Mouse (Mus musculus): Measurements from ENCODE around the gene Tmprss12. TPM values are rescaled to one million over a fixed set of nuclear protein-coding genes. Genes with fewer than 3 reads are reported as not detected.
"Not testable (repeated sequence)": the region's sequence is repeated elsewhere in the genome, so short reads cannot be mapped to it uniquely, and the experiment has no call there.

Tmprss12 gene
- polyA plus RNA-seq, 1 experiment from 2014 or later = not detected

DNA sequence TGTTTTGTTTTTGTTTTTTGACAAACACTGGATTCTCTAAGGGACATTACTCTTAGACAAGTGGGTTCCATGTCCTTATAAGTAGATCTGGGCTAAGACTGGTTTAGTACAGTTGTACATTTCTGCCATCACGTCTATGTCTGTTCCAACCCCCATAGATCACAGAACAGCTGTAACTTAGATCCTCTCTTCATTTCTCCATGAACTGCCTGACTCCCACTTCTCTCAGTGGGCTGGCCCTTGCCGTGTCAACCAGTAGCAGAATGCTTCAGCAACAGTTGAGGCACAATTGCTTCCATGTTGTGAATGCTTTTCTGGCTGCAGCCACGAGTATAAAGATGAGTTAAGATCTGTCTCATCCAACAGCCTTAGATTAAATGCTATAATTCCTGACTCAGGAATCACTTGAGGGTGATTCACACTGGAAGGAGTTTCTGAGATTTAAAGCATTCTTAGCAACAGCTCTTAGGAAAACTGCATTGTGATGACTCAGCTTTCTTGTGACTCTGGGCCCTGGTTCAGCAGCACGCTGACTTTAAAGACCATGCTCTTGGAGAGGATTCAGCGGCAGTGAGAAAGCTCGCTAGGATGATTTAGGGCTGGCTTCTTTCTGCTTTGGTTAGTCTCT is 29.4 kb upstream of the Tmprss12 start:
- H3K36me3 ChIP-seq (ENCODE audit: control insufficient read depth, insufficient read depth, low read length) = peaks cover 31% of the 10 kb centered on the region
- H3K4me1 ChIP-seq (ENCODE audit: control insufficient read depth, insufficient read depth, low read length) = no peaks in the 10 kb centered on the region
- DNase-seq (ENCODE audit: low spot score) (no peak), ATAC-seq (ENCODE audit: insufficient read depth, low FRiP score, low TSS enrichment) (no peak)
- H3K4me3 ChIP-seq (ENCODE audit: low read depth, low read length) = no peak overlapping the region
- H3K9ac ChIP-seq (ENCODE audit: low read length) = no peak overlapping the region
- no peak overlapping the region for H3K4me2 ChIP-seq (ENCODE audit: low read depth)
- H3K27me3 ChIP-seq (ENCODE audit: control insufficient read depth, insufficient read depth, low read length) = no peaks in the 10 kb centered on the region
- 91% methylated on average over 6 of the region's 6 CpGs for WGBS
- H3K9me3 ChIP-seq (ENCODE audit: control insufficient read depth, low read length) = no peaks in the 10 kb centered on the region
- H3K27ac ChIP-seq (ENCODE audit: low read depth, low read length) = no peak overlapping the region

DNA sequence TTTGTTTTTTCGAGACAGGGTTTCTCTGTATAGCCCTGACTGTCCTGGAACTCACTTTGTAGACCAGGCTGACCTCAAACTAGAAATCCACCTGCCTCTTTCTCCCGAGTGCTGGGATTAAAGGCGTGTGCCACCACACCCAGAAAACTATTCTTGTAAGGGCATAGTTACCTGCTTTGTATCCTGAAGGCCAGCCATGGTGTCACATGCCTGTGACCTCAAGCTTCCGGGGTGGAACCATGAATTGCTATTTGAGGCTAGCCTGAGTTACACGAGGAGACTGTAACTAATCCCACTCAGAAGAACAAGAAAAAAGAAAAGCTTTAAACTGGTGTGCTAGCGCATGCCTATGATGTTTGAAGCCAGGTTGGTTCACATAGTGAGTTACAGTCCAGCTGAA is 24.3 kb upstream of the Tmprss12 start:
- Histone ChIP-seq H3K27me3 (ENCODE audit: control insufficient read depth, insufficient read depth, low read length) (no peaks in the 10 kb centered on the region), H3K27ac (ENCODE audit: low read depth, low read length) (no peak overlapping the region), H3K4me2 (ENCODE audit: low read depth) (no peak overlapping the region), H3K36me3 (ENCODE audit: control insufficient read depth, insufficient read depth, low read length) (peaks cover 31% of the 10 kb centered on the region), H3K9me3 (ENCODE audit: control insufficient read depth, low read length) (no peaks in the 10 kb centered on the region), H3K4me3 (ENCODE audit: low read depth, low read length) (no peak overlapping the region), H3K9ac (ENCODE audit: low read length) (no peak overlapping the region), H3K4me1 (ENCODE audit: control insufficient read depth, insufficient read depth, low read length) (no peaks in the 10 kb centered on the region)
- ATAC-seq (ENCODE audit: insufficient read depth, low FRiP score, low TSS enrichment) = no peak
- no peak for DNase-seq (ENCODE audit: low spot score)
- 87% methylated on average over 6 of the region's 6 CpGs for WGBS

DNA sequence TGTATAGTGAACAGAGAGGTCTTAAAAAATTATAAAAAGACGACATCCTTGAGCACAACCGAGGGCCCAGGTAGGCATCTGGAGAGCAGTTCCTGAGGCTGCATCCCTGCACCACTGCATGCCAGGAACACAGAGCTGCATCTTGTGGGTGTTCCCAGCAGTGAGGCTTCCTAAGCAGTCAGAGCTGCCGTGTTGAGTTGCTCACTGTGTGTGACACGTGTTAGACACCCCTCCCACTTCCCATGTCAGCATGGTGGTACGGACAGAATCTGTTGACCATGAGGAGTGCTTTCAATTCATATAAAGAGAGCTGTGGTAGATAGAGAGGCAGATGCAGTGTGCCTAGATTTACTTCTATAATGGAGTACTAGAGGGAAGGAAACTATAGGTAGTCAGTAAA is 23.3 kb upstream of the Tmprss12 start:
- ATAC-seq (ENCODE audit: insufficient read depth, low FRiP score, low TSS enrichment) (no peak), DNase-seq (ENCODE audit: low spot score) (no peak)
- Histone ChIP-seq H3K36me3 (ENCODE audit: control insufficient read depth, insufficient read depth, low read length) (peaks cover 31% of the 10 kb centered on the region), H3K27ac (ENCODE audit: low read depth, low read length) (no peak overlapping the region), H3K4me2 (ENCODE audit: low read depth) (no peak overlapping the region), H3K4me3 (ENCODE audit: low read depth, low read length) (no peak overlapping the region), H3K9me3 (ENCODE audit: control insufficient read depth, low read length) (no peaks in the 10 kb centered on the region), H3K4me1 (ENCODE audit: control insufficient read depth, insufficient read depth, low read length) (no peaks in the 10 kb centered on the region), H3K27me3 (ENCODE audit: control insufficient read depth, insufficient read depth, low read length) (no peaks in the 10 kb centered on the region), H3K9ac (ENCODE audit: low read length) (no peak overlapping the region)
- 92% methylated on average over 5 of the region's 5 CpGs for WGBS

DNA sequence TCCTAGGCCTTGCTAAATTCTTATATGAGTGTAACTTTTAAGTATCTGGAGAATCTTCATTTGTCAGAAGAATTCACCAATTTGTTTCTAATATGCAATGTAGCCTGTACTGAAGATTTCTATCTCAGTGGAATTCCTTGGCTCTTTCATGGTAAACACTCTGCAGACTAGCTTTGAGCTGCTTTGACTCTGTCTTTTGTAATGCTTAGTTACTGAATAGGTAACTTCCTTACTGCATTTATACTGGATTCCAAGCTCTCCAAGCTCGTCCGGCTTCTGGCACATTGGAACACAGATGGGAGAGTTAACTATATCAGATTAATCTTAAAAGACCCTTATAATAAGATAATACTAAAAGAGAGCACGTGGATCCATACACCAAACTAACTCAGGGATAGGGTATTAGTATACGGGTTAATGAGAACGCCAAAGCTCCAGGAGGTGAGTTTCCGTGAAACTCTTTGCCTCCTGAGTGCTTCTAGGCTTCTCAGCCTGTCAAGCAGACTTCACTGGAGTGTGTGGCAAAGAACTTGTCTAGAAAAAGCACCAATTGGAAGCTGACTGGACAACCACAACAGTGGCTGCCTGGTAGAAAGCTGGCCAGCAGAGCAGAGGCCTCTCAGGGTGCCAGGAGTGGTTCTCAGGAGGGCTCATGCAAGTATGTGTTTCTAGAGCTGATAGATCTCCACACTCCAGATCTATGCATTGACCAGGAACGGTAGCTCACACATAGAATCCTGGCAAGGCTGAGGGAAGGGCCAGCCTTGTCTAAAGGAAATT is 21.8 kb upstream of the Tmprss12 start:
- H3K9me3 ChIP-seq (ENCODE audit: control insufficient read depth, low read length) = no peaks in the 10 kb centered on the region
- peaks cover 23% of the 10 kb centered on the region for H3K36me3 ChIP-seq (ENCODE audit: control insufficient read depth, insufficient read depth, low read length)
- no peak overlapping the region for H3K27ac ChIP-seq (ENCODE audit: low read depth, low read length)
- no peaks in the 10 kb centered on the region for H3K4me1 ChIP-seq (ENCODE audit: control insufficient read depth, insufficient read depth, low read length)
- H3K4me3 ChIP-seq (ENCODE audit: low read depth, low read length) = no peak overlapping the region
- WGBS = 97% methylated on average over 7 of the region's 7 CpGs
- ATAC-seq (ENCODE audit: insufficient read depth, low FRiP score, low TSS enrichment) (no peak), DNase-seq (ENCODE audit: low spot score) (no peak)
- H3K9ac ChIP-seq (ENCODE audit: low read length) = no peak overlapping the region
- no peak overlapping the region for H3K4me2 ChIP-seq (ENCODE audit: low read depth)
- H3K27me3 ChIP-seq (ENCODE audit: control insufficient read depth, insufficient read depth, low read length) = no peaks in the 10 kb centered on the region

DNA sequence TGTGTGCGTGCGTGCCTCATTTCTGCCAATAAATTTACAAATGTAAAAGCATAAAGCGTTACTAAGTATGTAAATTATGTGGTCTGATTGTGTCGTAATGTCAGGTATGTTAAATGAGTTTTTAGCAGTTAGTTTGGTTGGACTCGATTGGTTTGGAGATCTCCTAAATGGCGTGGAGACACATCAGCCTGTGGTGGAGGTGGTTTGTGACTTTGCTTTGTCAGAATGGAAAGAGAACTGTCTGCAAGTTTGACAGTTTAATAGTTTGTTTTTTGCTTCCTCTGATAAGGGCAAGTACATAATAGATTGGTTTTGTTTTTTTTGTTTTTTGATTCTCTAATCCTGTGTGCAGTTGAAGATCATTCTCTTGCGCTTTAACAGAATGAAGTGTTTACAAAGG is 20.3 kb upstream of the Tmprss12 start:
- not testable (repeated sequence) for ATAC-seq (ENCODE audit: insufficient read depth, low FRiP score, low TSS enrichment); H3K4me1 ChIP-seq (ENCODE audit: control insufficient read depth, insufficient read depth, low read length); H3K4me3 ChIP-seq (ENCODE audit: low read depth, low read length); H3K27me3 ChIP-seq (ENCODE audit: control insufficient read depth, insufficient read depth, low read length); H3K9ac ChIP-seq (ENCODE audit: low read length); H3K9me3 ChIP-seq (ENCODE audit: control insufficient read depth, low read length); H3K4me2 ChIP-seq (ENCODE audit: low read depth); H3K27ac ChIP-seq (ENCODE audit: low read depth, low read length); DNase-seq (ENCODE audit: low spot score)
- WGBS = 95% methylated on average over 6 of the region's 7 CpGs
- peaks cover 15% of the 10 kb centered on the region for H3K36me3 ChIP-seq (ENCODE audit: control insufficient read depth, insufficient read depth, low read length)

DNA sequence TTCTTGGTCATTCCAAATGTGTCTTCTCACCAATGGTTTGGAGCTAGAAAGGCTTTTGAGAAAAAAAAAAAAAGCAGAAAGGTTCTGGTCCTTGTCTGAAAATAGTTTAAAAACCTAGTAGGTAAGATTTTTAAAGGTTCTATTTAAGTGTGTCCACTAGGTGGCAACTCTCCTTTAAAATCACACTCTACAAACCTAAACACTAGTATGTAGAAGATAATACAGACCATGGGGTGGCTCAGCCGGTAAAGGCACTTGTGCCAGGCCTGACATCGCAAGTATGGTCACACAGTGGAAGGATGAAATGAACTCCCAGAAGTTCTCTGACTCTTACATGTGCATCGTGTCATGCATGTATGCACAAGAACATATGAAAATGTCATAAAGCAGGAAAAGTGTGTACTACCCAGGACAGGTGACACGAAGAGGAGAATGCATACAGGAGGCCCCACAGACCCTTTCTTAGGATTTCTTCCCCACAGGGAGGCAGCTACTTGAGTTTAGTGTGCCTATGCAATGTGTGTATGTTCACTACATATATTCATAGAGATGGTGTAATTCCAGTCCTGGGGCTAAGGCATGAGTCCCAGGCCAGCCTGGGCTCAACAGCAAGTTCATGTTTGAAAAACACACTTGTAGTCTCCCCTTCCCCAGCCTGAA is 17.3 kb upstream of the Tmprss12 start:
- 29% methylated on average over 4 of the region's 4 CpGs for WGBS
- H3K4me1 ChIP-seq (ENCODE audit: control insufficient read depth, insufficient read depth, low read length) = no peaks in the 10 kb centered on the region
- no peak overlapping the region for H3K4me3 ChIP-seq (ENCODE audit: low read depth, low read length)
- H3K27ac ChIP-seq (ENCODE audit: low read depth, low read length) = no peak overlapping the region
- H3K4me2 ChIP-seq (ENCODE audit: low read depth) = no peak overlapping the region
- H3K9ac ChIP-seq (ENCODE audit: low read length) = no peak overlapping the region
- ATAC-seq (ENCODE audit: insufficient read depth, low FRiP score, low TSS enrichment) (no peak), DNase-seq (ENCODE audit: low spot score) (no peak)
- no peaks in the 10 kb centered on the region for H3K9me3 ChIP-seq (ENCODE audit: control insufficient read depth, low read length)
- peaks cover 5% of the 10 kb centered on the region; the same call in 1 of the 2 replicates for H3K36me3 ChIP-seq (ENCODE audit: control insufficient read depth, insufficient read depth, low read length)
- no peaks in the 10 kb centered on the region for H3K27me3 ChIP-seq (ENCODE audit: control insufficient read depth, insufficient read depth, low read length)

DNA sequence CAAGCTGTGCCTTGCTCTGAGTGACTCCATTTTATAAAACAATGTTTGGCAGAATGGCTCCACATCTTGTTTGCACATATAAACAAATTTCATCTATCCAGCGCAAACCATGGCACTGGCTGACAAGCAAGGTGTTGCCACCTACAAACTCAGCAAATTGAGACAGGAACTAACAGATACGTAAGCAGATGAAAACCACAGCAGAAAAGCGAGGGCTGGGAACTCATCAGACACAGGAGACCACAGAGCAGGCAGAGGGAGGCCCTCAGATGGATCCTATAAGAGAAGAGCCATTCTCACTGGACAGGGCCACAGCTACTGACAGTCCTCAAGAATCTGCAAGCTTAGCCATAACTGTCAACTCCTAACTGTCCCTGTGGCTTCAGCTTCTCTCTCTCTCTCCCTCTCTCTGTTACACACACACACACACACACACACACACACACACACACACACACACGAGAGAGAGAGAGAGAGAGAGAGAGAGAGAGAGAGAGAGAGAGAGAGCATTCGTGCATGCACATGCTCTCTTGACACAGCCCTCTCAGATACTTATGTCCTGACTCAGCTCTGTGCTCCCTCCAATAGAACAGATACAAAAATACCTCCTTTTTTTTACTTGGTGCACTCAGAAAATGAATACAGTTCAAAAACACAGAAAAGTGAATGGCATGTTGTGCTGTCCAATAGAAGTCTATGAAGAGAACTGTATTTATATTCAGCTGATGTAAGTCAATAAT is 14.9 kb upstream of the Tmprss12 start:
- Histone ChIP-seq H3K9me3 (ENCODE audit: control insufficient read depth, low read length) (no peaks in the 10 kb centered on the region), H3K9ac (ENCODE audit: low read length) (no peak overlapping the region), H3K4me3 (ENCODE audit: low read depth, low read length) (no peak overlapping the region), H3K36me3 (ENCODE audit: control insufficient read depth, insufficient read depth, low read length) (no peaks in the 10 kb centered on the region), H3K4me1 (ENCODE audit: control insufficient read depth, insufficient read depth, low read length) (no peaks in the 10 kb centered on the region), H3K27ac (ENCODE audit: low read depth, low read length) (no peak overlapping the region), H3K27me3 (ENCODE audit: control insufficient read depth, insufficient read depth, low read length) (no peaks in the 10 kb centered on the region), H3K4me2 (ENCODE audit: low read depth) (no peak overlapping the region)
- whole genome bisulfite sequencing = 90% methylated on average over 4 of the region's 5 CpGs
- ATAC-seq (ENCODE audit: insufficient read depth, low FRiP score, low TSS enrichment) (no peak), DNase-seq (ENCODE audit: low spot score) (no peak)

DNA sequence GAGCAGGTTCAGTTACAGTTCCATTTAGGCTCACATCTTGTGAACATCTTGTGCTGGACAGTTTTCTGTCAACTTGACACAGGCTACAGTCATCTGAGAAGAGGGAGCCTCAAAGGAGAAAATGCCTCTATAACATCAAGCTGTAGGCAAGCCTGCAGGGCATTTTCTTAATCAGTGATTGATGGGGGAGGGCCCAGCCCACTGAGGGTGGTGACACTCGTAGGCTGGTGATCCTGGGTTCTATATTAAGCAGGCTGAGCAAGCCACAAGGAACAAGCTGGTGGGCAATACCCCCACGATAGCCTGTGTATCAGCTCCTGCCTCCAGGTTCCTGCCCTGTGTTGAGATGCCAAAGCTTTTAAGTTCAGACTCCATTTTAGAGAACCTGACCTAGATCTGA is 11.7 kb upstream of the Tmprss12 start:
- Histone ChIP-seq H3K9ac (ENCODE audit: low read length) (no peak overlapping the region), H3K4me3 (ENCODE audit: low read depth, low read length) (no peak overlapping the region), H3K4me2 (ENCODE audit: low read depth) (no peak overlapping the region), H3K27me3 (ENCODE audit: control insufficient read depth, insufficient read depth, low read length) (no peaks in the 10 kb centered on the region), H3K36me3 (ENCODE audit: control insufficient read depth, insufficient read depth, low read length) (no peaks in the 10 kb centered on the region), H3K27ac (ENCODE audit: low read depth, low read length) (no peak overlapping the region), H3K4me1 (ENCODE audit: control insufficient read depth, insufficient read depth, low read length) (no peaks in the 10 kb centered on the region), H3K9me3 (ENCODE audit: control insufficient read depth, low read length) (no peaks in the 10 kb centered on the region)
- DNase-seq (ENCODE audit: low spot score) (no peak), ATAC-seq (ENCODE audit: insufficient read depth, low FRiP score, low TSS enrichment) (no peak)
- 78% methylated on average over 2 of the region's 2 CpGs for WGBS
